Mouse (Mus musculus) adrenal gland, adult 18-20 months (tissue): ENCODE data around the gene Gm21477. TPM values are rescaled to one million over a fixed set of nuclear protein-coding genes. Genes with fewer than 3 reads are reported as not detected.
"Not testable (repeated sequence)": the region's sequence is repeated elsewhere in the genome, so short reads cannot be mapped to it uniquely, and the experiment has no call there.

Experiments
- DNase-seq, 2 experiments: peaks; one replicate each; pipeline ENCODE4 v3.0.0; 2021 to 2022; ENCODE audit warnings: low spot score in 2 of 2
- long read RNA-seq, 2 experiments: library from polyadenylated mRNA; stranded (forward); transcript quantifications; one replicate each; pipeline ENCODE4 v2.0.0; 2021
- total RNA-seq, 2 experiments: library from RNA; stranded (reverse); gene quantifications; 1 replicate in 1 of 2; 2 replicates in 1 of 2; pipeline ENCODE4 v1.2.3; 2021

The Gm21477 gene
- total RNA-seq = not detected
- long read RNA-seq, experiment 1 = 0 reads
- long read RNA-seq, experiment 2 = 0 reads

- DNase-seq = not testable (repeated sequence)
Observed at GRCm38 (mm10) chrY:87116521-87116920, at the start of gene Gm21477. Gm21477 (plus strand) TSS chrY:87116821.
